Mouse (Mus musculus) thymus, adult 2 months (tissue): Measurements from ENCODE around the gene Eif1.

Experiments
- CTCF ChIP-seq: fragments of 200-500 bp; IDR thresholded peaks from 2 replicates; pipeline ENCODE4 v1.5.1; 2012; ENCODE audit warnings: mild to moderate bottlenecking, control low read depth, low read length, moderate library complexity, borderline replicate concordance; ENCODE audit not compliant: control insufficient read depth, poor library complexity, insufficient read depth; ENCODE audit errors: extremely low read depth
- POLR2A ChIP-seq: fragments of 200-500 bp; IDR thresholded peaks from 2 replicates; pipeline ENCODE4 v1.6.1; 2012; ENCODE audit warnings: mild to moderate bottlenecking, low read length, control low read depth, moderate library complexity; ENCODE audit not compliant: control insufficient read depth, poor library complexity, insufficient read depth; ENCODE audit errors: extremely low read depth

DNA sequence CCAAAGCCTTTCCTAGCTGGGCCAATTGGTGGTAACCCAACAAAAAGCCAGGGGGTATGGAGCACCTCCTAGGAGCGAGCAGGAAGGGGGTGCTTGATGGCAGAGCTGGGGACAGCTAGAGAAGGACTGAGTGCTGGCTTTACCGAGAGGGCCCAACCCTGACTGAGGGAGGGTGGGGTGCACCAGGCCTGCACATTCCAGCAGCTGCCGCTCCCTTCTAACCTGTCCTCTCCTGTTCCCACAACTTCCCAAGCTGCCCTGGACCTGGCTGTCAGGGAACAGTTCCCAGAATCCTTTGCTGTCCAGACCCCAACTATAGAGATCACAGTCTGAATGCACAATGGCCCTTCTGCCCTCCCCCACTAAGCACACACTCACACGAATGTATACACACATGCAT, 34.7 kb upstream of the Eif1 start:
- TF ChIP-seq CTCF (no peak), POLR2A (no peak)
